ENCODE assay signal across 16 mouse cellular contexts in genomic region chr2:24912189-24912588, GRCm38 (mm10).
"Had no signal": no experiment of that assay in that cellular context is flagged by ENCODE, and none has a peak within 500 bp of the region (broad histone marks: within the 10 kb centered on the region; RNA-seq: fewer than 3 reads in every experiment).

No protein-coding gene starts in this region.

- H3K9ac ChIP-seq: lung, embryonic 15.5 days; midbrain, embryonic 13.5 days; midbrain, embryonic 15.5 days; neural tube, embryonic 12.5 days; stomach, embryonic 15.5 days had no signal

- H3K27ac ChIP-seq: lung, embryonic 15.5 days; macrophage; midbrain, embryonic 13.5 days; midbrain, embryonic 15.5 days; neural tube, embryonic 12.5 days; stomach, embryonic 15.5 days; stomach, postnatal 0 days had no signal

- H3K4me1 ChIP-seq: stomach, embryonic 15.5 days had no signal

- DNase-seq: lung, adult 2 months; lung, postnatal 14 days; lung, postnatal 36 days; right cerebral cortex, postnatal 14 days; thymus, postnatal 14 days; thymus, postnatal 36 days had no signal

- ATAC-seq: lung, postnatal 0 days; midbrain, embryonic 13.5 days; midbrain, embryonic 15.5 days had no signal

- H3K4me3 ChIP-seq: lung, embryonic 15.5 days; megakaryocyte, embryonic 14.5 days; midbrain, embryonic 13.5 days; midbrain, embryonic 15.5 days; neural tube, embryonic 12.5 days; stomach, embryonic 15.5 days had no signal

- H3K36me3 ChIP-seq: midbrain, embryonic 15.5 days; neural tube, embryonic 12.5 days had no signal

- H3K27me3 ChIP-seq: lung, embryonic 15.5 days; megakaryocyte, embryonic 14.5 days; midbrain, embryonic 13.5 days; midbrain, embryonic 15.5 days; neural tube, embryonic 12.5 days; stomach, embryonic 15.5 days had no signal

- H3K9me3 ChIP-seq: lung, embryonic 15.5 days; megakaryocyte, embryonic 14.5 days; midbrain, embryonic 13.5 days; midbrain, embryonic 15.5 days; neural tube, embryonic 12.5 days; stomach, embryonic 15.5 days had no signal

- H3K4me2 ChIP-seq: lung, embryonic 15.5 days; midbrain, embryonic 11.5 days; midbrain, embryonic 13.5 days; midbrain, embryonic 15.5 days; neural tube, embryonic 12.5 days; stomach, embryonic 15.5 days had no signal
